Mouse (Mus musculus): ENCODE results near the gene Zbtb16. TPM values are rescaled to one million over a fixed set of nuclear protein-coding genes. Genes with fewer than 3 reads are reported as not detected.

Zbtb16 gene
- total and polyA plus RNA-seq, 3 experiments = 0.04 to 0.72 TPM; not detected in 1

DNA sequence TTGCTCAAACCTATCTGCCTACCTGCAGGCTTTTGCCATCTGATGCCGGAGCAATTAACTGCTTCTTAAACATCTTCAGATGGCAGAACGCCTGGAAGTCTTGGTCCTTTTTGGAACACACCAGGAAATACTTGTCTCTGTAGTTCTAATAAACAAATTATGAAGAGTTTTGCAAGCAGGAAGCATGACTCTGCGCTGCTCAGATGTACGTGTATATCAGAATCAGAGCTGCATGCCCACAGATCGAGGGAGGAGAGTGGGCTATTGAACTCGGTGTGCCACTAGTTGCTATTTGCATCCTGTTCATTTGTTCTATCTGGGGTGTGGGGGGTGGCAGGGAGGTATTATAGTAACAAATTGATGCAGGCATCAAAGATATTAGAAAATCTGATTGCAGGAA lies 202.9 kb downstream of the Zbtb16 start:
- Histone ChIP-seq H3K4me3 (ENCODE audit: control insufficient read depth in 1 of 2, insufficient read depth in 1 of 2, low read depth in 2 of 2, low read length in 2 of 2) (no peak overlapping the region), H3K9ac (ENCODE audit: control insufficient read depth, low read depth, low read length, poor library complexity, severe bottlenecking) (no peak overlapping the region), H3K9me3 (replicated peaks; ENCODE audit: insufficient read depth, low read length) (no peaks in the 10 kb centered on the region), H3K36me3 (ENCODE audit: control insufficient read depth in 1 of 2, insufficient read depth in 2 of 2, low read length in 2 of 2) (no peaks in the 10 kb centered on the region), H3K27ac (ENCODE audit: control insufficient read depth, low read depth, low read length) (no peak overlapping the region), H3K27me3 (ENCODE audit: control insufficient read depth in 1 of 2, insufficient read depth in 2 of 2, low read length in 2 of 2) (peaks cover 0 to 7% of the 10 kb centered on the region in 2 experiments; a peak in 3 of 4 replicates), H3K79me2 (ENCODE audit: control insufficient read depth, insufficient read depth, low read length, poor library complexity) (no peaks in the 10 kb centered on the region), H3K4me1 (ENCODE audit: control insufficient read depth in 1 of 2, insufficient read depth in 2 of 2, low read length in 2 of 2) (no peaks in the 10 kb centered on the region)
- no peak for DNase-seq (ENCODE audit: low read depth, low spot score)
- TF ChIP-seq TCF12 (IDR thresholded peaks at IDR 0.05; ENCODE audit: low read depth, low read length) = no peak
- TF ChIP-seq CHD2 (IDR thresholded peaks at IDR 0.05; ENCODE audit: low read length) = no peak
- no peak for TF ChIP-seq TAL1 (IDR thresholded peaks at IDR 0.05; ENCODE audit: low read length)
- no peak for TF ChIP-seq POLR2A (IDR thresholded peaks at IDR 0.05; ENCODE audit: control insufficient read depth in 1 of 2, insufficient read depth in 1 of 2, low read depth in 1 of 2, low read length in 2 of 2, poor library complexity in 1 of 2)
- TF ChIP-seq SIN3A (IDR thresholded peaks at IDR 0.05; ENCODE audit: low read length) = no peak
- TF ChIP-seq MXI1 (IDR thresholded peaks at IDR 0.05; ENCODE audit: low read depth, low read length) = no peak
- TF ChIP-seq MAX (IDR thresholded peaks at IDR 0.05; ENCODE audit: low read length) = no peak
- no peak for TF ChIP-seq MYB (IDR thresholded peaks at IDR 0.05; ENCODE audit: low read depth, low read length)
- no peak for TF ChIP-seq ZKSCAN1 (IDR thresholded peaks at IDR 0.05; ENCODE audit: low read depth, low read length)
- TF ChIP-seq CHD1 (IDR thresholded peaks at IDR 0.05; ENCODE audit: low read depth, low read length) = no peak
- TF ChIP-seq HCFC1 (IDR thresholded peaks at IDR 0.05; ENCODE audit: low read depth, low read length) = no peak
- TF ChIP-seq CTCF (IDR thresholded peaks at IDR 0.05 in 2 of 3, conservative IDR thresholded peaks at IDR 0.05 in 1 of 3; ENCODE audit: control insufficient read depth in 1 of 3, insufficient read depth in 1 of 3, low read depth in 2 of 3, low read length in 3 of 3, poor library complexity in 1 of 3, severe bottlenecking in 1 of 3) = no peak
- TF ChIP-seq E2F4 (IDR thresholded peaks at IDR 0.05; ENCODE audit: borderline replicate concordance, low read depth, low read length) = no peak

DNA sequence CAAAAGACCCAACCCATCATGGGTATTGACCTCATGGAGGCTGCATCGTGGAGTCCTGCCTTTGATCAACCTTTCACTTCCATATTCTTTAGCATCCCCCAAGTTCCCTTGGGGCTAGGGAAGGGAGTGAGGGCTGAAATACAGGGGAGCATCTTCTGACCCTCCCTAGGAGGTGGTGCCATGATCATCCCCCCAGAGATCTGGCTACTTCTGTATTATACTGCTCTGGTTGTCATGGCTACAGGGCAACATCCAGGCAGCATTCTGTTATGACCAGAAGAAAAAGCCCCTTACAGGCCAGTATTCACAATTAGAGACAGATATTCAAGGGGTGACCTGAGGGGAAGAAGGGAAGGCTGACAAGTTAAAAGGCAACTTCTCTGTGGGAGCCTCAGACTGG lies 216.8 kb downstream of the Zbtb16 start:
- no peaks in the 10 kb centered on the region for H3K9me3 ChIP-seq (replicated peaks; ENCODE audit: insufficient read depth, low read length)
- TF ChIP-seq KAT2A (conservative IDR thresholded peaks at IDR 0.05; ENCODE audit: low read depth, low read length) (no peak), SIN3A (IDR thresholded peaks at IDR 0.05; ENCODE audit: low read length) (no peak), JUND (IDR thresholded peaks at IDR 0.05; ENCODE audit: low read depth, low read length) (no peak), EP300 (IDR thresholded peaks at IDR 0.05; ENCODE audit: low read depth in 1 of 2, low read length in 2 of 2) (no peak), CHD2 (IDR thresholded peaks at IDR 0.05; ENCODE audit: low read length) (no peak), RCOR1 (IDR thresholded peaks at IDR 0.05; ENCODE audit: low read depth, low read length) (no peak), MAFK (IDR thresholded peaks at IDR 0.05; ENCODE audit: borderline replicate concordance, low read depth, low read length) (no peak), POLR2AphosphoS5 (IDR thresholded peaks at IDR 0.05; ENCODE audit: borderline replicate concordance, low read depth, low read length) (no peak), POLR2A (IDR thresholded peaks at IDR 0.05; ENCODE audit: control insufficient read depth in 1 of 2, insufficient read depth in 1 of 2, low read depth in 1 of 2, low read length in 2 of 2, poor library complexity in 1 of 2) (no peak)

More for the DNA sequence above, 216.8 kb downstream of the Zbtb16 start:
- no peaks in the 10 kb centered on the region for H3K79me2 ChIP-seq (ENCODE audit: control insufficient read depth, insufficient read depth, low read length, poor library complexity)
- no peak overlapping the region for H3K9ac ChIP-seq (ENCODE audit: control insufficient read depth, low read depth, low read length, poor library complexity, severe bottlenecking)
- H3K4me1 ChIP-seq (ENCODE audit: control insufficient read depth in 1 of 2, insufficient read depth in 2 of 2, low read length in 2 of 2) = no peaks in the 10 kb centered on the region
- no peak for DNase-seq (ENCODE audit: low read depth, low spot score)
- no peaks in the 10 kb centered on the region for H3K36me3 ChIP-seq (ENCODE audit: control insufficient read depth in 1 of 2, insufficient read depth in 2 of 2, low read length in 2 of 2)
- H3K27ac ChIP-seq (ENCODE audit: control insufficient read depth, low read depth, low read length) = no peak overlapping the region
- 0 out of 4 replicates have a peak, but pooled peaks cover 0 to 1% of the 10 kb centered on the region in 2 experiments for H3K27me3 ChIP-seq (ENCODE audit: control insufficient read depth in 1 of 2, insufficient read depth in 2 of 2, low read length in 2 of 2)
- no peak overlapping the region for H3K4me3 ChIP-seq (ENCODE audit: control insufficient read depth in 1 of 2, insufficient read depth in 1 of 2, low read depth in 2 of 2, low read length in 2 of 2)
